8 mouse cellular contexts compared by ENCODE assay signal in the genomic region with DNA sequence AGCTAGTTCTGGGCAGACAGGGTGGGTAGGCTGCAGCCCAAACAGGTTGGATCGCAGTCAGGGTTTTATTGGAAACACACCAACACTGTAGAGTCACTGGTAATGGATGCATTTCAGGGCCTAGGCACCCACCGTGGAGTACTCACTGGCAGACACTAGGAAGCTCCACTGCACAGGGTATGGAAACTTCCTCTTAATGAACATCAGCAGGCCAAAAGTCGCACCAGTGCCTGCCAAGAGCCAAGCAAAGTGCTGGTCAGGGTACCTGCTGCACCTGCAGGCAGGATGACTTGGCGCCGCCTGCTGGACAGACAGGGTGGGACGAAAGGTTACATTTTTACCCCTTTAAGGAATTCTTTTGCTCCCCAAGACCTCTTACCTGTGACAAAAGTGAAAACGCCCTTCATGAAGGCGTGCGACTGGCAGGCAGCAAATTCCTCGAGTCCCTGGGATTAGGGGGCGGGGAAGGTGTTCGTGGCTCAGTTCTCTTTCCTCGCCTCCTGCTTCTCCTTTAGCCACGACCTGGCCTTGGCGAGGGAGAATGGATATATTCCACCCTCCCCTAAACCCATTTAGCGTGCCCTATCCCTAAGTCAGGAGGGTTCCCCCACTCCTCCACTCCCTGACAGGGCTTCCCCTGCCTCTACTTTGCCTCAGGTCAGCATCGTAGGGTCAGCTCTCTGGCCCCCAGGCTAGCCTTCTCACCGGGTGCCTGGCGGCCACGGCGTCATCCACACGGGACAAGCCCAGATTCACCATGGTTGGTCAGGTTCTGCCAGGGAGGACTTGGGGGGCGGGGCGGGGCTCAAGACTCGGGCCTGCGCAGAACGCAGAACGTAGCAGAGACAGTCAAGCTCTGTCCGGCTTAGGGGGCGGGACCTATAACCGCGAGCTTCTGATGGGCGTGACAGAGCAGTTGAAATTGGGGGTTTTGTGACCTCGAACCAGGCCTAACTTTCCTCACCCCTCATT. TPM values are rescaled to one million over a fixed set of nuclear protein-coding genes. Genes with fewer than 3 reads are reported as not detected.
DNase-seq lines count a peak whose midpoint lies in the region; ATAC-seq and TF ChIP-seq lines count a peak whose summit lies in the region.

Tmem141 (minus strand) TSS at position 777 of the 972 bp plus-strand sequence.

- no peaks in the 10 kb centered on the region for H3K36me3 ChIP-seq in hindbrain, embryonic 16.5 days (ENCODE audit: control insufficient read depth, insufficient read depth, low read length)

- DNase-seq in T-cell, adult 2 months (ENCODE audit: low spot score), result peak; percentile 50
- DNase-seq in cerebellum, postnatal 4 days (ENCODE audit: low spot score in 2 of 2), result peak; percentile 74 to 80
- peak; percentile 90 for DNase-seq in gastrocnemius, adult 18-20 months (ENCODE audit: low spot score)
- peak; percentile 83 to 86 for DNase-seq in left cerebral cortex, adult 2 months (ENCODE audit: extremely low spot score in 1 of 2, low spot score in 2 of 2)
- peak; percentile 87 to 89 for DNase-seq in right cerebral cortex, adult 2 months (ENCODE audit: low spot score in 2 of 2)
- DNase-seq in urinary bladder, postnatal 14 days (ENCODE audit: low spot score), result peak; percentile 94

- peaks cover 8% of the 10 kb centered on the region for H3K27me3 ChIP-seq in hindbrain, embryonic 16.5 days (replicated peaks; ENCODE audit: control insufficient read depth, insufficient read depth, low read length)

- intact Hi-C loops in left cerebral cortex, adult 2 months (cut with DNase I), result no loop called here

- no peaks in the 10 kb centered on the region for H3K9me3 ChIP-seq in hindbrain, embryonic 16.5 days (ENCODE audit: control insufficient read depth, low read length)

- TF ChIP-seq CTCF in left cerebral cortex, adult 2 months (IDR thresholded peaks at IDR 0.05), result peak; percentile 71

- H3K27ac ChIP-seq in hindbrain, embryonic 16.5 days (ENCODE audit: low read depth, low read length), result peak within 1 kb of the TSS; percentile 74
- H3K27ac ChIP-seq in left cerebral cortex, adult 2 months, result peak within 1 kb of the TSS; percentile 91

- peak within 1 kb of the TSS; percentile 63 for H3K4me3 ChIP-seq in hindbrain, embryonic 16.5 days (ENCODE audit: low read length)
- H3K4me3 ChIP-seq in left cerebral cortex, adult 2 months, result peak within 1 kb of the TSS; percentile 54

- H3K4me2 ChIP-seq in hindbrain, embryonic 16.5 days (ENCODE audit: low read length), result peak within 1 kb of the TSS; percentile 89

- peak; percentile 95 for ATAC-seq in hindbrain, embryonic 16.5 days
- ATAC-seq in megakaryocyte, adult 5-6 weeks (ENCODE audit: poor library complexity, severe bottlenecking), result peak; percentile 90

- 6% methylated on average over 34 of the region's 34 CpGs for WGBS in hindbrain, embryonic 16.5 days

- H3K9ac ChIP-seq in hindbrain, embryonic 16.5 days (ENCODE audit: low read depth, low read length), result peak within 1 kb of the TSS; percentile 78

- peaks cover 10% of the 10 kb centered on the region for H3K4me1 ChIP-seq in hindbrain, embryonic 16.5 days (ENCODE audit: control insufficient read depth, insufficient read depth, low read depth, low read length)

RNA-seq across cellular contexts. Expression of gene Tmem141, which starts in this region (rescaled TPM):
- 10 to 100 TPM; 17.1 to 17.3 TPM for total RNA-seq in gastrocnemius, adult 18-20 months (2021)
- 54.6 and 66.8 TPM in 2 replicates for polyA plus RNA-seq in hindbrain, embryonic 16.5 days (2015; fragmentation: Nextera tagmentation; extraction: Ambion mirVana)
- total RNA-seq in left cerebral cortex, adult 2 months (2021), result 10 to 100 TPM; 21.6 to 22.3 TPM
- 8.4 and 19.2 TPM in 2 replicates for total RNA-seq in megakaryocyte, adult 5-6 weeks (2015)
- 18.5 and 25.2 TPM in 2 replicates for total RNA-seq in megakaryocyte, adult 5-6 weeks (2017)

Comparison
In these comparisons a context has a peak if more than half of its experiments do, and no peak if none do; other contexts are left out.
1. Peak in every context shown above with its lines: DNase-seq, ATAC-seq, H3K4me3 ChIP-seq and H3K27ac ChIP-seq.